Mouse (Mus musculus): ENCODE results near the gene Rsph9.

GRCm38 (mm10) chr17:46108286-46108685, 35.7 kb downstream of the Rsph9 start:
- TF ChIP-seq CTCF (IDR thresholded peaks at IDR 0.05; ENCODE audit: low read depth, low read length): no peak
- no peak for TF ChIP-seq TAL1 (conservative IDR thresholded peaks at IDR 0.05; ENCODE audit: low read depth, low read length)
- TF ChIP-seq POLR2AphosphoS5 (IDR thresholded peaks at IDR 0.05; ENCODE audit: insufficient replicate concordance, low read depth, low read length): no peak
- TF ChIP-seq GATA2 (IDR thresholded peaks at IDR 0.05; ENCODE audit: borderline replicate concordance, low read depth, low read length): no peak

Data from G1E (cell line).